Mouse (Mus musculus): ENCODE results near the gene Slc7a7. TPM values are rescaled to one million over a fixed set of nuclear protein-coding genes. Genes with fewer than 3 reads are reported as not detected.
A peak's percentile ranks its signal among the peaks of the same experiment; 100 is the strongest.

Slc7a7 gene
- polyA plus RNA-seq, 1 experiment from 2014 or later, result 20.7 TPM

DNA sequence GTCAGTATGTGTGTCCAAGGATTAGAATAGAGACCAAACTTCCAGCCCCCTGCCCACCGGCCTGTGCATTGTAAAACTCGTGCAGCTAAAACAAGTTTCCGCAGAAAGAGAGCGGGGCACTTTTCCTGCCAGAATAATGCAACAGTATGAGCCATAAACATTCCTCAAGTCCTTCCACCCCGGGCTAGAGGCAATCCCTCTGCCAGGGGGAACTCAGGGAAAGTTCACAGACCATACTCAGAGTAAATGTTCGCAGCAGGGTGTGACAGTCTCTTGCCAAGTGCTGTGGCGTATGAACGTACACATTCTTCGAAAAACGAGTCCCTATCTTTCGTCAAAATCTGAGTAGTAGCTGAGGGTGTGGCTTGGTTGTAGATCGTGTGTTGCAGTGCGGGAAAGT is 38.0 kb downstream of the Slc7a7 start:
- Histone ChIP-seq H3K27me3 (replicated peaks; ENCODE audit: insufficient read depth, low read length) (no peaks in the 10 kb centered on the region), H3K9ac (replicated peaks; ENCODE audit: low read depth) (no peak overlapping the region), H3K4me2 (replicated peaks; ENCODE audit: low read depth, low read length) (no peak overlapping the region), H3K4me1 (ENCODE audit: insufficient read depth, low read depth, low read length) (no peaks in the 10 kb centered on the region; the same call in 1 of the 2 replicates), H3K9me3 (ENCODE audit: low read length) (no peaks in the 10 kb centered on the region), H3K27ac (ENCODE audit: low read length) (0 out of 2 replicates have a peak overlapping the region, but pooled peaks have one; percentile 32), H3K4me3 (ENCODE audit: low read depth, low read length) (no peak overlapping the region), H3K36me3 (ENCODE audit: insufficient read depth, low read length) (no peaks in the 10 kb centered on the region)
- TF ChIP-seq CTCF (IDR thresholded peaks at IDR 0.05), result no peak
- no peak for TF ChIP-seq EP300 (IDR thresholded peaks at IDR 0.05)
- DNase-seq (ENCODE audit: low spot score) (peak; percentile 31), ATAC-seq (peak; percentile 65)
- WGBS, result 40% methylated on average over 13 of the region's 13 CpGs

DNA sequence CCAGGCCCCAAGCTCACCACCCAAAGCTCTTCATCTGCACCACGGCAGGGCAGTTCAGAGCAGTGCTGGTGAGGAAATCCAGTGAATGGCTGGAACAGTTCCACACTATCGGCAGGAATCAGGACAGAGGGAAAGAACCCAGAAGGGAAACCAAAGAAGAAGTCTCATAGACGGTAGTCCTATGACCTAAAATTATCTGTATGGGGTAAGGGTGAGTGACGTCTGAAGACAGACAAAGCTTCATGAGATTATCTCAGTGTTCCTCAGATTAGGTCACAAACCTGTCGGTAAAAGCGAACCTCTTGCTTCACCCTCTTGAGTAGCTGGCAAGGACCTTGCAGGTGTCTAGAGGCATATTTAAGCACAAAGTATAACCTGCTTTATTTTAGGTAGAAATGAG is 40.4 kb downstream of the Slc7a7 start:
- TF ChIP-seq EP300 (IDR thresholded peaks at IDR 0.05) (no peak), CTCF (IDR thresholded peaks at IDR 0.05) (no peak)
- Histone ChIP-seq H3K36me3 (ENCODE audit: insufficient read depth, low read length) (no peaks in the 10 kb centered on the region), H3K27ac (ENCODE audit: low read length) (no peak overlapping the region), H3K27me3 (replicated peaks; ENCODE audit: insufficient read depth, low read length) (no peaks in the 10 kb centered on the region), H3K4me3 (ENCODE audit: low read depth, low read length) (no peak overlapping the region), H3K9ac (replicated peaks; ENCODE audit: low read depth) (no peak overlapping the region), H3K4me1 (ENCODE audit: insufficient read depth, low read depth, low read length) (no peaks in the 10 kb centered on the region; the same call in 1 of the 2 replicates), H3K9me3 (ENCODE audit: low read length) (no peaks in the 10 kb centered on the region), H3K4me2 (replicated peaks; ENCODE audit: low read depth, low read length) (no peak overlapping the region)
- ATAC-seq (no peak), DNase-seq (ENCODE audit: low spot score) (peak; percentile 11)
- WGBS, result 57% methylated on average over 6 of the region's 6 CpGs

DNA sequence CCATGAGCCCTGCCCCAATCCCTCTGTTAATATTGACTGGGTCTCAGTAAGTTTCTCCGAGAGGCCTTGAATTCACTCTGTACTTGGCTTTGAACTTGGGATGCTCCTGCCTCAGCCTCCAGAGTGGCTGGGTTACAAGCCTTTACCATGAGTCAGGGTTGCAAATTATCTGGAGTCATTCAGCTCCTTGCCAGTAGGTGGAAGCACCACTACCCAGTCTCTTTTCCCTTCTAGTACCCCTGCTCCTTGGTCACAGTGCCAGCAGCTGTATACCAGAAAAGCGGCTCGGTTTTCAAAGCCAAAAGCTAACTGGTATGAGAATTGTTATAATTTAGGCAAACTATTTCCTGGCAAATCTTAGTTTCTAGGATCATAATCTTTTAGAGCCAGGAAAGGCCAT is 41.7 kb downstream of the Slc7a7 start:
- Histone ChIP-seq H3K4me3 (ENCODE audit: low read depth, low read length) (no peak overlapping the region), H3K9me3 (ENCODE audit: low read length) (no peaks in the 10 kb centered on the region), H3K9ac (replicated peaks; ENCODE audit: low read depth) (no peak overlapping the region), H3K27ac (ENCODE audit: low read length) (no peak overlapping the region), H3K36me3 (ENCODE audit: insufficient read depth, low read length) (no peaks in the 10 kb centered on the region), H3K4me2 (replicated peaks; ENCODE audit: low read depth, low read length) (no peak overlapping the region), H3K27me3 (replicated peaks; ENCODE audit: insufficient read depth, low read length) (no peaks in the 10 kb centered on the region), H3K4me1 (ENCODE audit: insufficient read depth, low read depth, low read length) (no peaks in the 10 kb centered on the region; the same call in 1 of the 2 replicates)
- DNase-seq (ENCODE audit: low spot score) (peak; percentile 61), ATAC-seq (peak; percentile 43; the same call in 1 of the 2 replicates)
- no peak for TF ChIP-seq EP300 (IDR thresholded peaks at IDR 0.05)
- peak; percentile 73 for TF ChIP-seq CTCF (IDR thresholded peaks at IDR 0.05)
- WGBS, result 59% methylated on average over 3 of the region's 3 CpGs

DNA sequence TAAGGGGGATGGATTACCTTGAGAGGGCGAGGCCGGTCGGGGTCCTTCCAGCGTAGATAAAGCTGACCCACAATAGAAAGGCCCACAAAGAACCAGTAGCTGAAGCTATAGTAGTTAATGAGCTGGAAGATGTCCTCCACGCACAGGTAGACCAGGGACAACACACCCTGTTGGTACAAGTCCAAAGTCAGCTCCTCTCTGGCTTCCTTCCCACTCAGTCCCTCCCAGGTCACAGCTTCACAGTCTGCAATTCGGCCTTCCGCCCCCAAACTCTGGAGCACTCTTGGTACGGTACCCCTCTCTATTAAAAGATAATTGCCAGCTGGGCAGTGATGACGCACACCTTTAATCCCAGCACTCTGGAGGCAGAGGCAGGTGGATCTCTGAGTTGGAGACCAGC is 44.7 kb downstream of the Slc7a7 start:
- no peak for DNase-seq (ENCODE audit: low spot score)
- 90% methylated on average over 9 of the region's 9 CpGs for WGBS
- Histone ChIP-seq H3K9ac (replicated peaks; ENCODE audit: low read depth) (no peak overlapping the region), H3K4me1 (ENCODE audit: insufficient read depth, low read depth, low read length) (no peaks in the 10 kb centered on the region), H3K9me3 (ENCODE audit: low read length) (no peaks in the 10 kb centered on the region), H3K4me2 (replicated peaks; ENCODE audit: low read depth, low read length) (no peak overlapping the region), H3K36me3 (ENCODE audit: insufficient read depth, low read length) (peaks cover 28% of the 10 kb centered on the region), H3K27me3 (replicated peaks; ENCODE audit: insufficient read depth, low read length) (no peaks in the 10 kb centered on the region), H3K4me3 (ENCODE audit: low read depth, low read length) (no peak overlapping the region), H3K27ac (ENCODE audit: low read length) (no peak overlapping the region)
- no peak for ATAC-seq
- TF ChIP-seq EP300 (IDR thresholded peaks at IDR 0.05) (no peak), CTCF (IDR thresholded peaks at IDR 0.05) (no peak)

DNA sequence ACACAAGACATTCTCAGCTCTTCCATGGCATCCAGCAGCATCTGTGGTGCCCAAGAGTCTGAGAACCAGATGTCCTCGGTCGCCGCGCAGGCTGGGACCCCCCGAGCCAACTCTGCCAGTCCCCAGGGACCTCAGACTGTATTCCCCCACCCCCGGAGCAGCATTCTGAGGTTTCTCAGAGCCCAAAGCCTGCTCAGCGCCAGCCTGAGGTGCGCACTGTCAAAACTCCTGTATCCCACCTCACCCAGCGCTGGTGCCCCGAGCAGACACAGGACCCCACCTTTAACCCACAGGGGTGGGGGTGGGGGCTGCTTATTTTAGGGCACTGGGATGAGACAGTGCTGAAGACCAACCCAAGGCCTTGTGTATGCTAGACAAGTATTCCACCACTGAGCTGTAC is 46.1 kb downstream of the Slc7a7 start:
- H3K9ac ChIP-seq (replicated peaks; ENCODE audit: low read depth), result no peak overlapping the region
- 98% methylated on average over 10 of the region's 10 CpGs for WGBS
- no peaks in the 10 kb centered on the region for H3K27me3 ChIP-seq (replicated peaks; ENCODE audit: insufficient read depth, low read length)
- no peak for ATAC-seq
- H3K36me3 ChIP-seq (ENCODE audit: insufficient read depth, low read length), result peaks cover 36% of the 10 kb centered on the region
- DNase-seq (ENCODE audit: low spot score), result no peak
- no peak overlapping the region for H3K27ac ChIP-seq (ENCODE audit: low read length)
- no peak overlapping the region for H3K4me3 ChIP-seq (ENCODE audit: low read depth, low read length)
- H3K9me3 ChIP-seq (ENCODE audit: low read length), result no peaks in the 10 kb centered on the region
- no peaks in the 10 kb centered on the region for H3K4me1 ChIP-seq (ENCODE audit: insufficient read depth, low read depth, low read length)
- no peak overlapping the region for H3K4me2 ChIP-seq (replicated peaks; ENCODE audit: low read depth, low read length)
- TF ChIP-seq EP300 (IDR thresholded peaks at IDR 0.05), result no peak
- no peak for TF ChIP-seq CTCF (IDR thresholded peaks at IDR 0.05)

DNA sequence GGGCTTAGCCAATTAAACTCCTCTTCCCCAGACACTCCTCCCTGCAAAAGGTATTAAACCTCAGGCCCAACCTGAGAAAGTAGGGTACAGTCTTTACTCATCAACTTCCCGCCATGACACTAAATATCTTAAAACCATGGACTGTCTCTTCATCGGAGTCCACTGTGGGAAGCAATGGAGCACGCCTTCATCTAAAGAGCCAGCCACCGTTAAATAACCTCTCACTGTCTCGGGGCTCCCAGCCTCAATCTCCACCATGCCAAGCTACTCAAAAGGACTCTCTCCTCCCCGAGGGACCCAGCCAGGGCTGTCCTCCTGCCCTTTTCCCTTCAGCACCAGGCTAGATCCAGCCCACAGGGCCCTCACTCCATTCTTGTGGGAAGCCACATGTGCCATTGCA is 47.0 kb downstream of the Slc7a7 start:
- Histone ChIP-seq H3K27me3 (replicated peaks; ENCODE audit: insufficient read depth, low read length) (no peaks in the 10 kb centered on the region), H3K27ac (ENCODE audit: low read length) (no peak overlapping the region), H3K4me1 (ENCODE audit: insufficient read depth, low read depth, low read length) (no peaks in the 10 kb centered on the region), H3K9me3 (ENCODE audit: low read length) (no peaks in the 10 kb centered on the region), H3K36me3 (ENCODE audit: insufficient read depth, low read length) (peaks cover 36% of the 10 kb centered on the region), H3K4me2 (replicated peaks; ENCODE audit: low read depth, low read length) (no peak overlapping the region), H3K9ac (replicated peaks; ENCODE audit: low read depth) (no peak overlapping the region), H3K4me3 (ENCODE audit: low read depth, low read length) (no peak overlapping the region)
- TF ChIP-seq CTCF (IDR thresholded peaks at IDR 0.05) (no peak), EP300 (IDR thresholded peaks at IDR 0.05) (no peak)
- DNase-seq (ENCODE audit: low spot score) (no peak), ATAC-seq (no peak)
- 95% methylated on average over 6 of the region's 6 CpGs for WGBS

DNA sequence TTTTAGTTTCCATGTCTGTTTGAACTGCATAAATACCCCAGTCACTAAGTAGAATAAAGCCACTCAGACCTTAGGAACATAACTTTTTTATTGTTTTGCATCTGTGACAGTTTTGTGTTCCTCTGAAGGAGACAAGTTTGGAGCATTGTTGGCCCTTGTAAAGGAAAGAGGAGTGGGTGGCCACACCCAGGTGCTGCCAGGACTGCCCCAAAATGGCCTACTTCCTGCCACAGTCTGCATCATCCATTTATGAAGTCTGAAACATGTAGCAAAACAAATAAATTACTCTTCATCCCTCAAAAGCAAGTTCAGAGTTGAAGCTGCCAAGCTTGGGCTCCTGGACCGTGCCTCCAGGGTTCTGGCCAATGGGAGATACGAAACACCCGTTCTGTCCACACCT is 48.2 kb downstream of the Slc7a7 start:
- no peak for ATAC-seq

More for the DNA sequence above, 48.2 kb downstream of the Slc7a7 start:
- no peak overlapping the region for H3K27ac ChIP-seq (ENCODE audit: low read length)
- TF ChIP-seq CTCF (IDR thresholded peaks at IDR 0.05) (no peak), EP300 (IDR thresholded peaks at IDR 0.05) (no peak)
- peaks cover 36% of the 10 kb centered on the region for H3K36me3 ChIP-seq (ENCODE audit: insufficient read depth, low read length)
- no peaks in the 10 kb centered on the region for H3K27me3 ChIP-seq (replicated peaks; ENCODE audit: insufficient read depth, low read length)
- H3K9ac ChIP-seq (replicated peaks; ENCODE audit: low read depth), result no peak overlapping the region
- no peak overlapping the region for H3K4me2 ChIP-seq (replicated peaks; ENCODE audit: low read depth, low read length)
- DNase-seq (ENCODE audit: low spot score), result no peak
- H3K9me3 ChIP-seq (ENCODE audit: low read length), result no peaks in the 10 kb centered on the region
- WGBS, result 93% methylated on average over 3 of the region's 3 CpGs
- H3K4me3 ChIP-seq (ENCODE audit: low read depth, low read length), result no peak overlapping the region
- H3K4me1 ChIP-seq (ENCODE audit: insufficient read depth, low read depth, low read length), result no peaks in the 10 kb centered on the region
